Mouse (Mus musculus) mouse embryonic stem cell (cell line): ENCODE data around the gene Hdc.

Experiments used
- in situ Hi-C, 2 experiments: fragments of 300-500 bp; cut with MboI; formaldehyde crosslinking; loops; 1 replicate in 1 of 2; 3 replicates in 1 of 2; pipeline ENCODE4 v1.14.3; 2019 to 2020; ENCODE audit warnings: low sequenced_read_pairs in 2 of 2, low pct_unique_long_range_greater_than_20kb in 1 of 2, mixed read lengths in 1 of 2; ENCODE audit not compliant: unreplicated experiment in 1 of 2

Hdc gene

GRCm38 (mm10) chr2:126575391-126576176 lies 43.5 kb downstream of the Hdc start:
- in situ Hi-C loops: loop anchor here in 1 of 2 experiments (25.0 kb wide), 1 partner anchor 437 kb away; the partner anchor contains the start of gene Ap4e1

DNA sequence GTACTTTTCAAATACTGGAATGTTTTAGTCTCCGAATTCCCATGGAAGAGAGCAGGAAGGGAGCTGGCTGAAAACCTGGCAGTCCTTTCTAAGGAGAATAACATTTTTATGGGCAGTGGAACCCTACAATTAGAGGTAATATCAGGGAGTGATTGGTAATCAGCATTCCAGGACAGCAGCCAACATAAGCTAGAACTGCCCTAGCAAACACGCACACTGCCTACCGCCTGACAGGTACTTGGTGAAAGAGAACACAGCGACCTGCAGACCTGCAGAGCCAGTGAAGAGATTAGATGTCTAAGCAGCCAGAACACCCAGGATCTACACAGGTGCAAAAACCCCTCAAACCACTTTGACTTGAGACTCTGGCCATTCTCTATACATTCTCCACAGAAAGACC lies 46.4 kb downstream of the Hdc start:
- in situ Hi-C loops: no loop called here

- in situ Hi-C loops: no loop called here
Observed at GRCm38 (mm10) chr2:126572163-126572562, 46.9 kb downstream of the Hdc start.

DNA sequence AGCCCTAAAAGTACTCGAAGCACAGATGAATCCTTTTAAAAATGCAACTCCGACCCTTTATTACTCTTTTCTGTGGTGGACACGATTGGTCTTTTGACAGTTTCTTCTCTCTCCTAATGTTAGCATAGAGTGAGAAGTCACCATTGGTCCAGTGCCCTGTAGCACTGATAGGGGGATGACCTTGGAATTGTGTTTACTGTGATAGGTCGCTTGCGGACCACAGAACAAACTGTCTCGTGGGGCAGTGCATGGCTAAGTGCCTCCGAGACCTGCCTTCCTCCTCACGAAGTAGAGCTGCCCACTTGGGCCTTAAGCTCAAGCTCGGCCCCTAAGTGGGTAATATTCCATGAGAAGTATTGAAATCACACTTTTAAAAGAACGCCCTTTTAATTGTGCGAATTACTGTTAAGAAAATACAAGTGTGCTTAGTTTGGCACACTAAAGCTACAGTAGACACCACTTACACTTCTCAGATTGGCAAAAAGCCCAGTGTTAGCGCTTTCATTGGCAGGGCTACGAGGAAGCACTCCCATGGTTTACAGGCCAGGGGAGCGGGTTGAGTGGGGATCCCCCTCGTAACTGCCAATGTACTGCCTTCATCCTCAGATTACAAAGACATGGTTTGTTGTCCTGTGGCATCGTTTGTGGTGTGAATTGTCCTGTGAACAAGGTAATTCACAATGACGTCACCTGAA lies 55.5 kb downstream of the Hdc start:
- in situ Hi-C loops: no loop called here

- in situ Hi-C loops: no loop called here
Observed at GRCm38 (mm10) chr2:126560094-126560493, 59.0 kb downstream of the Hdc start.

DNA sequence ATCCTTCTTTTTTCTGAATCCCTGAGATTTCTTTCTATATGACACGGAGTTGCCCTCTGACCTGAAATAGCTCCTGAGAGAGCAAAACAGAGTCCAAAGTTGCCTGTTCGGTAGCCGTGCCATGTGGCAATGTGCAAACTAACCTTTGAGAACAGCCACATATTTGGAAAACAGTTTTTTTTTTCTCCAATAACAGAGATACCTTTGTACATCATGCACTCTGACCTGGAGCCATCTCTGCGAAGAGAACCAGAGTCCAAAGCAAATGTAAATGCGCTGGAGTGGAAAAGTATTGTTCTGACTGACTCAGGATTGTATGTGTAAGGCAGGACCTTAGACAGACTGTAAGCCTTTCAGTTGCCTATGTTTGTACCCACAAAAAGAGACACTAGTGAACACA lies 63.6 kb downstream of the Hdc start:
- in situ Hi-C loops: no loop called here

DNA sequence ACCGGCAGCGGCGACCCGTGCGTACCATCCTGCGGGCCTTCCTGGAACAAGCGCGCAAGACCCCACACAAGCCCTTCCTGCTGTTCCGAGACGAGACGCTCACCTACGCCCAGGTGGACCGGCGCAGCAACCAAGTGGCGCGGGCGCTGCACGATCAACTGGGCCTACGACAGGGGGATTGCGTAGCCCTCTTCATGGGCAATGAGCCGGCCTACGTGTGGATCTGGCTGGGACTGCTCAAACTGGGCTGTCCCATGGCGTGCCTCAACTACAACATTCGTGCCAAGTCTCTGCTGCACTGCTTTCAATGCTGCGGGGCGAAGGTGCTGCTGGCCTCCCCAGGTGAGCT lies 65.8 kb downstream of the Hdc start:
- in situ Hi-C loops: no loop called here

DNA sequence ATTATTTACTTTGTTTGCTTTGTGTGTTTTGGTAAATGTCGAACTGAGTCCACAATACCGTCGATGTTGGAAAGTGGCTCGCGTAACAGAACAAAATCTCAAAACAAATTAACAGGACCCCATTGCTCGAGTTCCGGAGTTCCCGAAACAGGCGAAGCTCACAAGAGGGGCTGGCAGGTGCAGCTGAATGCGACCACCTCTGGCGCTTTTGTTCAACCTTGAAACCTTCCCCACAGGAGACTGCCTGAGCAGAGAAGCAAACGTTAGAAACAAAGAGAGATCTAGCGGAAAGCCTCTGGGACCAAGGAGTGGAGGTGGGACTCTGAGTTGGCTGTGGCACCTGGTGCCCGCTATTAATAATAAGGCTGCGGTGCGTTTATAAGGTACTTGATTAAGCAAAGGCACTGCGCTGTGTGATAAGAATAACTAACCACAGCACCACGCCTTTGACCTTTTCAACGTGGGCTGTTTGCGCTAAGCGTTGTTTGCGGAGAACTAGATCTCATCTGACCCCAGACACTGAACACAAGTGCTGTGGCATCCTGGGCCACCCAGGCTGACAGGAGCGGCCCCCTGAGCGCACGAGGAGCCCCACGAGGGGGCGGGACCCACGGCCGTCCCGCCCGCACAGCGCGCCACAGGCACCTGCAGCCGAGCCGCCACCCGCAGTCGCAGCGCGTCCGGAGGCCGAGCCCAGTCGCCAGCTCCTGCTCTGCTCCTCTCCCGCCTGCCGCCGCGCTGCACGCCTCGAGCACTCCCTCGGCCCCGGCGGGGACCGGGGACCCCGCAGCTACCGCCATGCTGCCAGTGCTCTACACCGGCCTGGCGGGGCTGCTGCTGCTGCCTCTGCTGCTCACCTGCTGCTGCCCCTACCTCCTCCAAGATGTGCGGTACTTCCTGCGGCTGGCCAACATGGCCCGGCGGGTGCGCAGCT lies 66.5 kb downstream of the Hdc start, which contains the start of gene Slc27a2:
TSS of gene Slc27a2 (plus strand) at position 51 of the 934 bp plus-strand sequence.
- in situ Hi-C loops: no loop called here

DNA sequence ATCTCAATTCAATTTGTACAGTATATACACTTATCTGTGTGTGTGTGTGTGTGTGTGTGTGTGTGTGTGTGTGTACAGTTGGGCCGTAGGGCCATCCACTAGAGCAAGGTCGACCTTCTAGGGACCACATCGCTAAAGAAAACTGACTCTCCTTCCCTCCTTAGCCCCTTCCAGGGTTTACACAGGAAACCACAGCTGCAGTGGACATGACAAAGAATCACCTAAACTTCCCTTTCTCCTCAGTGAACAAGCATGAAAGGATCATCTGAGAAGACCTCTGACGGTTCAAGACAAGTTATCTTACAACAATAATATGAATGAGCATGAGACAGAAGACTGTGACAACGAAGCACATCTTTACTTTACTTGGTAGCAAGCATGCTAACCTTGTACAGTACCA lies 67.2 kb downstream of the Hdc start:
- in situ Hi-C loops: no loop called here

GRCm38 (mm10) chr2:126551244-126551890 lies 67.7 kb downstream of the Hdc start:
- in situ Hi-C loops: no loop called here

DNA sequence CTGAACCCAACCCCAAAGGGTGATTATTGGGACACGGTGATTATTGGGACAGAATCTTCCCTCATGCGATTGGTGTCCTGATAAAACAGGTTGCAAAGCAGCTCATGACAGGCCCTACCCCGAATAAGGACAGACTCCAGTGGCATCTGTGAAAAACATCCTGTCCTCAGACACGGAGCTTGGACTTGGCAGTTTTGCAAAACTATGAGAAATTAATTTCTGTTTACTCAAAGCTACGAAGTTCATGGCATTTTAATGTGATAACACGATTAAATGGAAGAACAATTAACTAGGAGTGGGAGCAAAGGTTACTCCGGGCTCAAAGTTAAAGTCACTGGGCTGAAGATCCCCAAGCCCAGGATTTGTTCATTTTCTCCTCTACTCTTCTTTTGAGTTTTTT lies 69.4 kb downstream of the Hdc start:
- in situ Hi-C loops: no loop called here

DNA sequence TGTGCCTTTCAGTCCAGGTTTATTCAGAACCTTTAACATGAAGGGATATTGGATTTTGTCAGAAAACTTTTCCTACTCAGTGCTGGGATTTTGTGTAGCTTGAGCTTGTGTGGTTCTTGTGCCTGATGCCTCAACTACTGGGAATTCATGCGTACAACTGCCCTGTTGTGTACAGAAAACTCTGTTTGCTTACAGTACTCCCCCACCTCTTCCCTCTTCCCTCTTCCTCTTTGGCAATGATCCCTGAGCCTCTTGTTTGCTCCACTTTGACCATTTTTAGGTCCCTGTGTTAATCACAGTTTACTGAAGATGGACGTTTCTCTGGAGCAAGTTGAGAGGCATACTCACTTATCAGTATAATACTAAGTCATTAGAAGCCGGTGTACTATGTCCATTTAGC lies 72.7 kb downstream of the Hdc start:
- in situ Hi-C loops: no loop called here

DNA sequence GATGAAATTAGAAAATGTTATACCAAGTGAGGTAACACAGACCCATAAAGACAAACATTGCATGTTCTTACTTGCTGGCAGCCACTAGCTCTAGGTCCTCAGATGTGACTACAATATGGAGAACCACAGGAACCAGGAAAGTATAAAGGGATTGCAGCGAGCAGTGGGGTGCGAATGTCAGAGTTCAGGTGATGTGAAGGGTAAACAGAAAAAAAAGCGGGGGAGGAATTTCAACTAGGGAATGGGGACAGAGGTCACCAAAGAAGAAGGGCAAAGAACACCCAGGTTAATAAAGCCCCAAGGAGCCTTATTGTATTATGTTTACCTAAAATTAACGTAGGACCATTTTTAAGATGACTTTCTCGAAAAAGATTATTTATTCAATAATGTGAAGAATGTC lies 73.8 kb downstream of the Hdc start:
- in situ Hi-C loops: no loop called here
